Mouse (Mus musculus) G1E (cell line): ENCODE measurements around the gene Dstyk.

Source experiments
- CTCF ChIP-seq: IDR thresholded peaks from 2 replicates; pipeline ENCODE4 v1.5.1; 2012; ENCODE audit warnings: low read depth, low read length, inconsistent platforms, mixed read lengths
- TAL1 ChIP-seq: conservative IDR thresholded peaks from 2 replicates; pipeline ENCODE4 v1.6.1; 2012; ENCODE audit warnings: low read depth, low read length, inconsistent platforms, mixed read lengths

- no peak for TF ChIP-seq CTCF
- no peak for TF ChIP-seq TAL1
These were observed 8.2 kb downstream of the Dstyk start for GRCm38 (mm10) chr1:132425600-132425999.
